Mouse (Mus musculus) liver, adult 2 months (tissue): ENCODE data around the gene Spns1. TPM values are rescaled to one million over a fixed set of nuclear protein-coding genes. Genes with fewer than 3 reads are reported as not detected.
A peak's percentile ranks its signal among the peaks of the same experiment; 100 is the strongest.
"Not testable (repeated sequence)": the region's sequence is repeated elsewhere in the genome, so short reads cannot be mapped to it uniquely, and the experiment has no call there.

ENCODE experiments used
- DNase-seq: peaks from one replicate; pipeline ENCODE4 v3.0.0-alpha.2; 2011; ENCODE audit warnings: low read depth, low spot score; ENCODE audit errors: extremely low read depth
- H3K27ac ChIP-seq: fragments of 200-500 bp; replicated peaks from 2 replicates; pipeline ENCODE4 v1.5.1; 2012; ENCODE audit warnings: low read depth, mild to moderate bottlenecking, control low read depth, inconsistent platforms, low read length; ENCODE audit not compliant: insufficient read depth
- H3K27me3 ChIP-seq: fragments of 200-500 bp; 2 replicates; pipeline ENCODE4 v1.6.1; 2012; ENCODE audit warnings: mild to moderate bottlenecking, moderate library complexity, low read length, inconsistent platforms; ENCODE audit not compliant: control insufficient read depth, insufficient read depth
- H3K36me3 ChIP-seq: fragments of 200-500 bp; 2 replicates; pipeline ENCODE4 v1.6.1; 2012; ENCODE audit warnings: low read length, inconsistent platforms; ENCODE audit not compliant: control insufficient read depth, insufficient read depth
- H3K4me1 ChIP-seq: fragments of 200-500 bp; 2 replicates; pipeline ENCODE4 v1.6.1; 2011; ENCODE audit warnings: low read length; ENCODE audit not compliant: control insufficient read depth, insufficient read depth
- H3K4me3 ChIP-seq: fragments of 200-500 bp; 2 replicates; pipeline ENCODE4 v1.5.1; 2011; ENCODE audit warnings: low read depth, mild to moderate bottlenecking, control low read depth, low read length, moderate library complexity; ENCODE audit not compliant: insufficient read depth
- H3K79me2 ChIP-seq: fragments of 200-500 bp; 2 replicates; pipeline ENCODE4 v1.6.1; 2012; ENCODE audit warnings: inconsistent platforms, mild to moderate bottlenecking, low read length, moderate library complexity; ENCODE audit not compliant: control insufficient read depth, insufficient read depth
- H3K9ac ChIP-seq: fragments of 200-500 bp; 2 replicates; pipeline ENCODE4 v1.6.1; 2012; ENCODE audit warnings: low read depth, mild to moderate bottlenecking, control low read depth, inconsistent platforms, low read length
- CTCF ChIP-seq: fragments of 200-500 bp; IDR thresholded peaks from 2 replicates; pipeline ENCODE4 v1.5.1; 2011; ENCODE audit warnings: low read depth, low read length, control low read depth
- POLR2A ChIP-seq: fragments of 200-500 bp; IDR thresholded peaks from 2 replicates; pipeline ENCODE4 v1.6.1; 2011; ENCODE audit warnings: low read length, control low read depth; ENCODE audit not compliant: insufficient read depth; ENCODE audit errors: extremely low read depth
- WGBS: fragments of 180-500 bp; shearing (Covaris S2); methylation state at CpG from one replicate; pipeline ENCODE4 v1.1.7; 2018; 5-methylcytosine and 5-hydroxymethylcytosine counted together
- polyA plus RNA-seq: library from polyadenylated mRNA; depleted of rRNA; stranded (reverse); fragments of >200 nt; gene quantifications from 2 replicates; pipeline ENCODE4 v1.2.3, GENCODE M21; 2012; rRNA removed
- total RNA-seq: library from RNA; depleted of rRNA; stranded (reverse); fragments of >200 nt; gene quantifications from 2 replicates; pipeline ENCODE4 v1.2.3, GENCODE M21; 2014; rRNA removed

The Spns1 gene
- total and polyA plus RNA-seq, 2 experiments, result 14.5 to 74.8 TPM

- Histone ChIP-seq H3K4me3 (no peak overlapping the region), H3K27me3 (no peaks in the 10 kb centered on the region), H3K4me1 (no peaks in the 10 kb centered on the region), H3K9ac (no peak overlapping the region), H3K79me2 (no peaks in the 10 kb centered on the region), H3K36me3 (no peaks in the 10 kb centered on the region), H3K27ac (no peak overlapping the region)
- DNase-seq, result no peak
- TF ChIP-seq CTCF (no peak), POLR2A (no peak)
- WGBS, result 47% methylated on average over 2 of the region's 2 CpGs
Measured at GRCm38 (mm10) chr7:126330693-126331092, 46.6 kb downstream of the Spns1 start.

GRCm38 (mm10) chr7:126329907-126330645 lies 47.2 kb downstream of the Spns1 start:
- DNase-seq, result no peak
- H3K27me3 ChIP-seq, result no peaks in the 10 kb centered on the region
- H3K27ac ChIP-seq, result no peak overlapping the region
- H3K79me2 ChIP-seq, result no peaks in the 10 kb centered on the region
- no peak overlapping the region for H3K4me3 ChIP-seq
- no peak for TF ChIP-seq CTCF
- TF ChIP-seq POLR2A, result no peak
- H3K4me1 ChIP-seq, result no peaks in the 10 kb centered on the region
- no peak overlapping the region for H3K9ac ChIP-seq
- no peaks in the 10 kb centered on the region for H3K36me3 ChIP-seq
- 80% methylated on average over 9 of the region's 9 CpGs for WGBS

- H3K27me3 ChIP-seq, DNase-seq, H3K36me3 ChIP-seq, H3K4me3 ChIP-seq, H3K27ac ChIP-seq, H3K9ac ChIP-seq, H3K4me1 ChIP-seq, H3K79me2 ChIP-seq: not testable (repeated sequence)
- 86% methylated on average over 5 of the region's 6 CpGs for WGBS
Measured at GRCm38 (mm10) chr7:126328848-126329247, 48.4 kb downstream of the Spns1 start.

GRCm38 (mm10) chr7:126325576-126326273 lies 51.5 kb downstream of the Spns1 start:
- not testable (repeated sequence) for H3K27ac ChIP-seq, H3K79me2 ChIP-seq, H3K27me3 ChIP-seq, H3K4me1 ChIP-seq, DNase-seq, H3K36me3 ChIP-seq, H3K9ac ChIP-seq, H3K4me3 ChIP-seq
- 24% methylated on average over 9 of the region's 9 CpGs for WGBS

- Histone ChIP-seq H3K9ac (no peak overlapping the region), H3K79me2 (no peaks in the 10 kb centered on the region), H3K27ac (no peak overlapping the region), H3K4me3 (no peak overlapping the region), H3K4me1 (no peaks in the 10 kb centered on the region), H3K36me3 (no peaks in the 10 kb centered on the region), H3K27me3 (no peaks in the 10 kb centered on the region)
- WGBS, result 27% methylated on average over 3 of the region's 3 CpGs
- no peak for TF ChIP-seq POLR2A
- no peak for TF ChIP-seq CTCF
- DNase-seq, result no peak
Measured at GRCm38 (mm10) chr7:126324791-126325190, 52.5 kb downstream of the Spns1 start.

- Histone ChIP-seq H3K27me3 (no peaks in the 10 kb centered on the region), H3K79me2 (no peaks in the 10 kb centered on the region), H3K4me1 (no peaks in the 10 kb centered on the region), H3K4me3 (no peak overlapping the region), H3K9ac (no peak overlapping the region), H3K36me3 (no peaks in the 10 kb centered on the region), H3K27ac (no peak overlapping the region)
- 5% methylated on average over 11 of the region's 11 CpGs for WGBS
- peak; percentile 54 for DNase-seq
- TF ChIP-seq POLR2A (no peak), CTCF (peak; percentile 68; the same call in 1 of the 2 replicates)
Measured at GRCm38 (mm10) chr7:126323729-126324128, 53.5 kb downstream of the Spns1 start.

Other genes with a start within 250 kb of the Spns1 start
- 15.0 and 25.9 TPM in 2 replicates for gene Xpo6, start 176.9 kb downstream of the Spns1 start, total RNA-seq
- 65.5 and 79.2 TPM in 2 replicates for gene Xpo6, start 176.9 kb downstream of the Spns1 start, polyA plus RNA-seq
- 12.2 and 13.5 TPM in 2 replicates for gene Sbk1, start 104.8 kb downstream of the Spns1 start, total RNA-seq
- gene Sbk1, start 104.8 kb downstream of the Spns1 start, polyA plus RNA-seq, result 17.1 and 21.6 TPM in 2 replicates
- gene Lat, start 7.9 kb downstream of the Spns1 start, total RNA-seq, result 0.46 and 1.3 TPM in 2 replicates
- gene Lat, start 7.9 kb downstream of the Spns1 start, polyA plus RNA-seq, result 1.4 TPM in 2 replicates
- 1.3 and 1.7 TPM in 2 replicates for gene Nfatc2ip, start 19.3 kb upstream of the Spns1 start, total RNA-seq
- gene Nfatc2ip, start 19.3 kb upstream of the Spns1 start, polyA plus RNA-seq, result 2.1 and 2.8 TPM in 2 replicates
- 0.18 and 0.87 TPM in 2 replicates for gene Cd19, start 37.4 kb upstream of the Spns1 start, total RNA-seq
- 0.47 and 1.7 TPM in 2 replicates for gene Cd19, start 37.4 kb upstream of the Spns1 start, polyA plus RNA-seq
- gene Rabep2, start 51.3 kb upstream of the Spns1 start, total RNA-seq, result 6.5 and 8.6 TPM in 2 replicates
- gene Rabep2, start 51.3 kb upstream of the Spns1 start, polyA plus RNA-seq, result 9.8 and 15.1 TPM in 2 replicates
- gene Atp2a1, start 85.7 kb upstream of the Spns1 start, total RNA-seq, result 5.0 TPM in 1 of 2 replicates, not detected in the other
- 0.21 and 0.34 TPM in 2 replicates for gene Atp2a1, start 85.7 kb upstream of the Spns1 start, polyA plus RNA-seq
- 4.6 and 7.7 TPM in 2 replicates for gene Sh2b1, start 98.0 kb upstream of the Spns1 start, total RNA-seq
- gene Sh2b1, start 98.0 kb upstream of the Spns1 start, polyA plus RNA-seq, result 36.2 and 43.1 TPM in 2 replicates
- 90.8 and 94.4 TPM in 2 replicates for gene Tufm, start 109.9 kb upstream of the Spns1 start, total RNA-seq
- 163 TPM in 2 replicates for gene Tufm, start 109.9 kb upstream of the Spns1 start, polyA plus RNA-seq
- 4.6 and 6.4 TPM in 2 replicates for gene Atxn2l, start 126.0 kb upstream of the Spns1 start, total RNA-seq
- gene Atxn2l, start 126.0 kb upstream of the Spns1 start, polyA plus RNA-seq, result 42.9 and 81.3 TPM in 2 replicates
- gene Eif3c, start 189.0 kb upstream of the Spns1 start, total RNA-seq, result 79.4 and 85.6 TPM in 2 replicates
- 54.2 and 64.1 TPM in 2 replicates for gene Eif3c, start 189.0 kb upstream of the Spns1 start, polyA plus RNA-seq
- gene Apobr, start 207.5 kb upstream of the Spns1 start, total RNA-seq, result 0.74 and 1.6 TPM in 2 replicates
- 0.58 and 1.0 TPM in 2 replicates for gene Apobr, start 207.5 kb upstream of the Spns1 start, polyA plus RNA-seq
- gene Cln3, start 208.4 kb upstream of the Spns1 start, total RNA-seq, result 7.1 and 9.5 TPM in 2 replicates
- 40.9 and 57.0 TPM in 2 replicates for gene Cln3, start 208.4 kb upstream of the Spns1 start, polyA plus RNA-seq
- not detected in 2 replicates for gene Il27, start 217.5 kb upstream of the Spns1 start, total RNA-seq
- 0.31 TPM in 1 of 2 replicates, not detected in the other for gene Il27, start 217.5 kb upstream of the Spns1 start, polyA plus RNA-seq